In the genomic region with DNA sequence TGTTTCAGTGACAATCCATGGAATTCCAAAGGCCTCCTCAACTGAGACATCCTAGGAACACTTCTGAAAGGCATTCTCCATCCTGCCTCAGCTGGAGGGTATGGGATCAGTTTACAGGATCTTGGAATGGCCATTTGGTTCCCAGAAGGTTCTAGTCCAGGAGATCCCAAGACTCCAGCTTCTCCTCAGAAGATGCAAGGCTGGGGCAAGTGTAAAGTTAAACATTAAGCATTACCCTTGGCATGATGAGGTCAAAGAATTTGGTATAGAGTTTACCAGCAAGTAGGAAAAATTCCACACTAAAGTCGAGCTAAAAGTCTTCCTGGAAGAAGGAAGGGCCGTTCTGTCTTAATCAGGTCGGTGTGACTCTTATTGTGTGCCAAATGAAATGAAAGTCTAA, we compare ENCODE assay signal across 24 mouse cellular contexts. TPM values are rescaled to one million over a fixed set of nuclear protein-coding genes. Genes with fewer than 3 reads are reported as not detected.
"Had no signal": no experiment of that assay in that cellular context is flagged by ENCODE, and none has a peak within 500 bp of the region (broad histone marks: within the 10 kb centered on the region; RNA-seq: fewer than 3 reads in every experiment).

No protein-coding gene starts in this region.

- H3K4me3 ChIP-seq: hindbrain, embryonic 15.5 days; limb, embryonic 12.5 days; limb, embryonic 15.5 days; midbrain, embryonic 12.5 days; midbrain, embryonic 15.5 days; neural tube, embryonic 12.5 days; neural tube, embryonic 15.5 days; stomach, embryonic 15.5 days had no signal

- H3K9me3 ChIP-seq: hindbrain, embryonic 15.5 days; limb, embryonic 12.5 days; limb, embryonic 15.5 days; midbrain, embryonic 12.5 days; midbrain, embryonic 15.5 days; neural tube, embryonic 12.5 days; neural tube, embryonic 15.5 days; stomach, embryonic 15.5 days had no signal

- H3K27ac ChIP-seq: hindbrain, embryonic 15.5 days; limb, embryonic 12.5 days; limb, embryonic 15.5 days; liver, embryonic 14.5 days; macrophage; midbrain, embryonic 12.5 days; midbrain, embryonic 15.5 days; neural tube, embryonic 12.5 days; neural tube, embryonic 15.5 days; stomach, embryonic 15.5 days had no signal

- DNase-seq: left cerebral cortex, postnatal 4 days; lung, embryonic 14.5 days; retina, postnatal 1 day; right cerebral cortex, postnatal 25 days; spleen, adult 18-20 months; thymus, postnatal 25 days had no signal

- H3K4me2 ChIP-seq: hindbrain, embryonic 15.5 days; limb, embryonic 12.5 days; limb, embryonic 15.5 days; lung, embryonic 14.5 days; midbrain, embryonic 12.5 days; midbrain, embryonic 15.5 days; neural tube, embryonic 12.5 days; neural tube, embryonic 15.5 days; stomach, embryonic 15.5 days had no signal

- H3K36me3 ChIP-seq: hindbrain, embryonic 15.5 days; limb, embryonic 12.5 days; limb, embryonic 15.5 days; midbrain, embryonic 12.5 days; midbrain, embryonic 15.5 days; neural tube, embryonic 12.5 days; neural tube, embryonic 15.5 days; stomach, embryonic 15.5 days had no signal

- ATAC-seq: intestine, postnatal 0 days; lung, postnatal 0 days; midbrain, embryonic 15.5 days had no signal

- H3K4me1 ChIP-seq: hindbrain, embryonic 15.5 days; midbrain, embryonic 12.5 days; midbrain, embryonic 15.5 days; neural tube, embryonic 12.5 days; neural tube, embryonic 15.5 days; stomach, embryonic 15.5 days had no signal

- H3K27me3 ChIP-seq: hindbrain, embryonic 15.5 days; limb, embryonic 12.5 days; limb, embryonic 15.5 days; midbrain, embryonic 12.5 days; midbrain, embryonic 15.5 days; neural tube, embryonic 12.5 days; neural tube, embryonic 15.5 days; stomach, embryonic 15.5 days had no signal

- H3K9ac ChIP-seq: hindbrain, embryonic 15.5 days; limb, embryonic 12.5 days; limb, embryonic 15.5 days; liver, embryonic 14.5 days; lung, embryonic 14.5 days; midbrain, embryonic 12.5 days; midbrain, embryonic 15.5 days; neural tube, embryonic 12.5 days; neural tube, embryonic 15.5 days; stomach, embryonic 15.5 days had no signal

RNA-seq across cellular contexts. Expression of gene Slc17a1, which starts 2.4 kb away (rescaled TPM):
- total RNA-seq: layer of hippocampus, adult 8-10 months; layer of hippocampus, postnatal 14 days; left cerebral cortex, adult 8-10 months; left cerebral cortex, postnatal 14 days; left cerebral cortex, postnatal 4 days; megakaryocyte, adult 5-6 weeks had no signal
- polyA plus RNA-seq: hindbrain, embryonic 15.5 days; limb, embryonic 12.5 days; limb, embryonic 15.5 days; lung, embryonic 14.5 days; lung, postnatal 0 days; macrophage; midbrain, embryonic 12.5 days; midbrain, embryonic 15.5 days; neural tube, embryonic 12.5 days; neural tube, embryonic 15.5 days had no signal

RNA-seq across cellular contexts. Expression of gene Slc17a3, which starts 30.8 kb away (rescaled TPM):
- total RNA-seq: layer of hippocampus, adult 8-10 months; layer of hippocampus, postnatal 14 days; megakaryocyte, adult 5-6 weeks had no signal
- polyA plus RNA-seq: hindbrain, embryonic 15.5 days; limb, embryonic 12.5 days; lung, embryonic 14.5 days; lung, postnatal 0 days; macrophage; midbrain, embryonic 12.5 days; midbrain, embryonic 15.5 days; thymus, postnatal 0 days had no signal

RNA-seq across cellular contexts. Expression of gene Slc17a4, which starts 44.8 kb away (rescaled TPM):
- total RNA-seq: layer of hippocampus, adult 8-10 months; layer of hippocampus, postnatal 14 days; left cerebral cortex, adult 8-10 months; left cerebral cortex, postnatal 14 days; left cerebral cortex, postnatal 4 days; megakaryocyte, adult 5-6 weeks had no signal
- polyA plus RNA-seq: hindbrain, embryonic 15.5 days; limb, embryonic 12.5 days; limb, embryonic 15.5 days; lung, embryonic 14.5 days; lung, postnatal 0 days; macrophage; midbrain, embryonic 12.5 days; midbrain, embryonic 15.5 days had no signal
